In the genomic region with DNA sequence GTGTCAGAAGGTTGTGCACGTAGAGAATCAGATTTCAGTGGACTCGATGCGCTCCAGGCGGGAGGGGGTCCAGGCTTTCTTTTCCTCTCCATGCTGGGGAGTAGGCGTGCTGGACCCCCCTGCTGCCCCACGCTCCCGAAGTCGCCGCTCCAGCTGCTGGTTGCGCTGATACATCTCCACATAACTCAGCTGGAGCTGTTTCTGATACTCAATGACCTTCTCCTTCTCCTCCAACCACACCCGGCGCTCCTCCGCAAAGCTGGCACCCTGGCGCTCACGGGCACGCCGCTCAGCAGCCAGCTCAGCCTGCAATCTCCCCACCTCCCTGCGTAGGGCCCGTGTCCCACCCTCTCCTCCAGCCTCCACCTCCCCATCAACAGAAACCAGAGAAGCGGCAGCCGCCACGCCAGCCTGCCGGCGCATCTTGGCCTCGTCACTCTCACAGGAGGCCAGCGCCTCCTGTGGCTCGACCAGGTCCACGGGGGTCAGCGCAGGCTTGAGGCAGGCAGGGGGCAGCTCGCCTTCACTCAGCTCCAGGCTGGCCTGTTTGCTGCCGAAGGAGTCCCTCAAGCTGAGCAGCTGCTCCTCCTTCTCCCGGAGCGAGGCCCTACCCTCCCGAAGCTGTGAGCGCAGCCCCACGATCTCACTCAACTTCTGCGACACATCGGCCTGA, we compare ENCODE assay signal across 8 mouse cellular contexts. TPM values are rescaled to one million over a fixed set of nuclear protein-coding genes. Genes with fewer than 3 reads are reported as not detected.
DNase-seq lines count a peak whose midpoint lies in the region; ATAC-seq lines count a peak whose summit lies in the region.

No protein-coding gene starts in this region.

- H3K27me3 ChIP-seq in heart, embryonic 15.5 days, result peaks cover 72% of the 10 kb centered on the region
- peaks cover 46% of the 10 kb centered on the region for H3K27me3 ChIP-seq in limb, embryonic 11.5 days (ENCODE audit: control insufficient read depth, insufficient read depth, low read length)
- H3K27me3 ChIP-seq in midbrain, embryonic 13.5 days, result peaks cover 74% of the 10 kb centered on the region

- H3K4me3 ChIP-seq in heart, embryonic 15.5 days, result peak overlapping the region; percentile 55
- peak overlapping the region; percentile 40 for H3K4me3 ChIP-seq in limb, embryonic 11.5 days (ENCODE audit: low read depth, low read length)
- peak overlapping the region; percentile 33 for H3K4me3 ChIP-seq in midbrain, embryonic 13.5 days (replicated peaks)

- no peaks in the 10 kb centered on the region for H3K9me3 ChIP-seq in heart, embryonic 15.5 days (replicated peaks)
- H3K9me3 ChIP-seq in limb, embryonic 11.5 days (ENCODE audit: control insufficient read depth, low read length), result no peaks in the 10 kb centered on the region
- H3K9me3 ChIP-seq in midbrain, embryonic 13.5 days, result no peaks in the 10 kb centered on the region

- no peaks in the 10 kb centered on the region for H3K36me3 ChIP-seq in heart, embryonic 15.5 days
- H3K36me3 ChIP-seq in limb, embryonic 11.5 days (ENCODE audit: control insufficient read depth, insufficient read depth, low read length), result no peaks in the 10 kb centered on the region
- no peaks in the 10 kb centered on the region for H3K36me3 ChIP-seq in midbrain, embryonic 13.5 days

- peak; percentile 65 for DNase-seq in right cerebral cortex, adult 18-20 months
- no peak for DNase-seq in right cerebral cortex, postnatal 25 days
- DNase-seq in cerebellum, postnatal 36 days, result peak; percentile 49 to 51
- DNase-seq in limb, embryonic 11.5 days (ENCODE audit: low spot score), result peak; percentile 65
- peak; percentile 19 to 31 for DNase-seq in thymus, postnatal 10 days (ENCODE audit: low spot score in 2 of 2)
- DNase-seq in ovary, postnatal 10 days (ENCODE audit: low spot score), result no peak

- peaks cover 23% of the 10 kb centered on the region for H3K4me1 ChIP-seq in heart, embryonic 15.5 days (replicated peaks)
- H3K4me1 ChIP-seq in limb, embryonic 11.5 days (ENCODE audit: control insufficient read depth, insufficient read depth, low read length), result peaks cover 24% of the 10 kb centered on the region
- H3K4me1 ChIP-seq in midbrain, embryonic 13.5 days (replicated peaks), result peaks cover 33% of the 10 kb centered on the region

- no peak overlapping the region for H3K27ac ChIP-seq in heart, embryonic 15.5 days
- H3K27ac ChIP-seq in limb, embryonic 11.5 days (replicated peaks; ENCODE audit: low read depth, low read length), result no peak overlapping the region
- no peak overlapping the region for H3K27ac ChIP-seq in midbrain, embryonic 13.5 days

- 2% methylated on average over 38 of the region's 38 CpGs for WGBS in heart, embryonic 15.5 days
- under 1% methylated on average over 38 of the region's 38 CpGs for WGBS in limb, embryonic 11.5 days
- 1% methylated on average over 38 of the region's 38 CpGs for WGBS in midbrain, embryonic 13.5 days

- H3K9ac ChIP-seq in heart, embryonic 15.5 days, result peak overlapping the region; percentile 56
- peak overlapping the region; percentile 61 for H3K9ac ChIP-seq in limb, embryonic 11.5 days (ENCODE audit: low read length)
- peak overlapping the region; percentile 67 for H3K9ac ChIP-seq in midbrain, embryonic 13.5 days (replicated peaks)

- ATAC-seq in heart, embryonic 15.5 days (replicated peaks; ENCODE audit: insufficient number of reproducible peaks, insufficient read depth, low FRiP score, low read depth), result peak; percentile 48
- ATAC-seq in limb, embryonic 11.5 days (ENCODE audit: insufficient number of reproducible peaks, low FRiP score, low TSS enrichment, low read depth), result no peak
- peak; percentile 46 for ATAC-seq in midbrain, embryonic 13.5 days

- H3K4me2 ChIP-seq in heart, embryonic 15.5 days, result peak overlapping the region; percentile 91
- peak overlapping the region; percentile 94 for H3K4me2 ChIP-seq in limb, embryonic 11.5 days (ENCODE audit: low read depth, severe bottlenecking)
- peak overlapping the region; percentile 59 for H3K4me2 ChIP-seq in midbrain, embryonic 13.5 days (replicated peaks)

RNA-seq across cellular contexts. Expression of gene Ubox5, which starts 5.0 kb away (rescaled TPM):
- 5.8 and 8.5 TPM in 2 replicates for polyA plus RNA-seq in heart, embryonic 15.5 days (2015; fragmentation: Nextera tagmentation; extraction: Ambion mirVana)
- 16.6 and 21.1 TPM in 2 replicates for polyA plus RNA-seq in limb, embryonic 11.5 days (2014; fragmentation: Nextera tagmentation; extraction: Ambion mirVana)
- polyA plus RNA-seq in midbrain, embryonic 13.5 days (2015; fragmentation: Nextera tagmentation; extraction: Ambion mirVana), result 12.8 and 13.4 TPM in 2 replicates

RNA-seq across cellular contexts. Expression of gene Fastkd5, which starts 5.0 kb away (rescaled TPM):
- 11.2 and 12.6 TPM in 2 replicates for polyA plus RNA-seq in heart, embryonic 15.5 days (2015; fragmentation: Nextera tagmentation; extraction: Ambion mirVana)
- polyA plus RNA-seq in limb, embryonic 11.5 days (2014; fragmentation: Nextera tagmentation; extraction: Ambion mirVana), result 23.4 and 24.9 TPM in 2 replicates
- 13.8 and 13.9 TPM in 2 replicates for polyA plus RNA-seq in midbrain, embryonic 13.5 days (2015; fragmentation: Nextera tagmentation; extraction: Ambion mirVana)

RNA-seq across cellular contexts. Expression of gene Lzts3, which starts 7.7 kb away (rescaled TPM):
- 1.8 and 2.6 TPM in 2 replicates for polyA plus RNA-seq in heart, embryonic 15.5 days (2015; fragmentation: Nextera tagmentation; extraction: Ambion mirVana)
- polyA plus RNA-seq in limb, embryonic 11.5 days (2014; fragmentation: Nextera tagmentation; extraction: Ambion mirVana), result 0.88 and 1.1 TPM in 2 replicates
- 8.0 and 9.2 TPM in 2 replicates for polyA plus RNA-seq in midbrain, embryonic 13.5 days (2015; fragmentation: Nextera tagmentation; extraction: Ambion mirVana)

RNA-seq across cellular contexts. Expression of gene Ddrgk1, which starts 29.6 kb away (rescaled TPM):
- 44.8 and 46.2 TPM in 2 replicates for polyA plus RNA-seq in heart, embryonic 15.5 days (2015; fragmentation: Nextera tagmentation; extraction: Ambion mirVana)
- polyA plus RNA-seq in limb, embryonic 11.5 days (2014; fragmentation: Nextera tagmentation; extraction: Ambion mirVana), result 50.7 and 52.5 TPM in 2 replicates
- 60.2 and 62.0 TPM in 2 replicates for polyA plus RNA-seq in midbrain, embryonic 13.5 days (2015; fragmentation: Nextera tagmentation; extraction: Ambion mirVana)

RNA-seq across cellular contexts. Expression of gene Itpa, which starts 32.5 kb away (rescaled TPM):
- 74.3 and 77.9 TPM in 2 replicates for polyA plus RNA-seq in heart, embryonic 15.5 days (2015; fragmentation: Nextera tagmentation; extraction: Ambion mirVana)
- polyA plus RNA-seq in limb, embryonic 11.5 days (2014; fragmentation: Nextera tagmentation; extraction: Ambion mirVana), result 149 and 157 TPM in 2 replicates
- polyA plus RNA-seq in midbrain, embryonic 13.5 days (2015; fragmentation: Nextera tagmentation; extraction: Ambion mirVana), result 155 and 165 TPM in 2 replicates

Comparison
In these comparisons a context has a peak if more than half of its experiments do, and no peak if none do; other contexts are left out.
1. DNase-seq: peak in right cerebral cortex, adult 18-20 months (single experiment), cerebellum, postnatal 36 days (2 of 2), limb, embryonic 11.5 days (single experiment) and thymus, postnatal 10 days (2 of 2); none in right cerebral cortex, postnatal 25 days (single experiment) and ovary, postnatal 10 days (single experiment).
2. Peak in every context shown above with its lines, with median percentiles within 50 percentile points of each other: H3K4me2 ChIP-seq, H3K4me3 ChIP-seq and H3K9ac ChIP-seq.